Mouse (Mus musculus): ENCODE measurements around the gene Arl6ip1.

The Arl6ip1 gene

GRCm38 (mm10) chr7:118115877-118116568, 13.4 kb downstream of the Arl6ip1 start, which contains the start of gene Rps15a:
TSS of gene Rps15a (minus strand) at chr7:118116188.
- peak; percentile 96 to 98 for DNase-seq

GRCm38 (mm10) chr7:118115533-118115876, 14.0 kb downstream of the Arl6ip1 start:
- DNase-seq: no peak

GRCm38 (mm10) chr7:118113541-118114297, 15.7 kb downstream of the Arl6ip1 start:
- DNase-seq: no peak

- no peak for DNase-seq
Observed at GRCm38 (mm10) chr7:118111128-118111527, 18.3 kb downstream of the Arl6ip1 start.

- no peak for DNase-seq
Observed at GRCm38 (mm10) chr7:118107671-118108070, 21.8 kb downstream of the Arl6ip1 start.

GRCm38 (mm10) chr7:118104458-118105052, 24.9 kb downstream of the Arl6ip1 start:
- no peak for DNase-seq

GRCm38 (mm10) chr7:118103462-118104379, 25.7 kb downstream of the Arl6ip1 start:
- DNase-seq: no peak

- peak; percentile 18 to 19 for DNase-seq
Observed at GRCm38 (mm10) chr7:118102678-118103461, 26.6 kb downstream of the Arl6ip1 start.

- peak; percentile 27 to 53 for DNase-seq
Observed at GRCm38 (mm10) chr7:118102231-118102630, 27.2 kb downstream of the Arl6ip1 start.

- DNase-seq: no peak
Observed at GRCm38 (mm10) chr7:118097615-118098014, 31.8 kb downstream of the Arl6ip1 start.

- no peak for DNase-seq
Observed at GRCm38 (mm10) chr7:118079987-118080386, 49.5 kb downstream of the Arl6ip1 start.

- DNase-seq: peak in 1 of 2 experiments; percentile 9
Observed at GRCm38 (mm10) chr7:118079097-118079496, 50.4 kb downstream of the Arl6ip1 start.
